8 mouse cellular contexts compared by ENCODE assay signal in genomic region chr2:153446017-153446408, GRCm38 (mm10). TPM values are rescaled to one million over a fixed set of nuclear protein-coding genes. Genes with fewer than 3 reads are reported as not detected.
DNase-seq lines count a peak whose midpoint lies in the region.

No protein-coding gene starts in this region.

- peak; percentile 35 to 65 for DNase-seq in CD8-positive naive resting alpha-beta T cell, adult 2 months (ENCODE audit: low read depth in 2 of 2, low spot score in 2 of 2)
- DNase-seq in MEL-GATA-1-ER (ENCODE audit: extremely low read depth, low read depth), result peak; percentile 49
- DNase-seq in embryonic facial prominence, embryonic 10.5 days (ENCODE audit: low spot score), result peak; percentile 64
- DNase-seq in heart, postnatal 14 days, result peak; percentile 25 to 66
- DNase-seq in layer of hippocampus, adult 9-11 months, result peak; percentile 75
- peak; percentile 69 for DNase-seq in lung, postnatal 14 days
- DNase-seq in retina, postnatal 1 day, result peak; percentile 88
- no peak for DNase-seq in urinary bladder, postnatal 25 days (ENCODE audit: low spot score)

- H3K9me3 ChIP-seq in embryonic facial prominence, embryonic 10.5 days, result no peaks in the 10 kb centered on the region

- H3K36me3 ChIP-seq in embryonic facial prominence, embryonic 10.5 days (replicated peaks), result no peaks in the 10 kb centered on the region

- intact Hi-C loops in heart, postnatal 14 days (cut with DNase I), result no loop called here

- H3K27ac ChIP-seq in embryonic facial prominence, embryonic 10.5 days (replicated peaks), result peak overlapping the region; percentile 91

- H3K27me3 ChIP-seq in embryonic facial prominence, embryonic 10.5 days (replicated peaks; ENCODE audit: low read depth, poor library complexity, severe bottlenecking), result no peaks in the 10 kb centered on the region

- H3K4me1 ChIP-seq in embryonic facial prominence, embryonic 10.5 days, result peaks cover 69% of the 10 kb centered on the region

- under 1% methylated on average over 8 of the region's 8 CpGs for WGBS in embryonic facial prominence, embryonic 10.5 days

- H3K4me3 ChIP-seq in embryonic facial prominence, embryonic 10.5 days, result peak overlapping the region; percentile 98

RNA-seq across cellular contexts. Expression of gene 4930404H24Rik, which starts 46.6 kb away (rescaled TPM):
- polyA plus RNA-seq in embryonic facial prominence, embryonic 10.5 days (2016; fragmentation: Nextera tagmentation; extraction: Ambion mirVana), result not detected in 2 replicates
- not detected for total RNA-seq in heart, postnatal 14 days (2021)
